Mouse (Mus musculus) embryo, embryonic 9.5 days (tissue): ENCODE results near the gene Ccnt2.

ENCODE experiments used
- DNase-seq: peaks from one replicate; pipeline ENCODE4 v3.0.0-alpha.2; 2017; ENCODE audit errors: extremely low spot score

Ccnt2 gene

DNA sequence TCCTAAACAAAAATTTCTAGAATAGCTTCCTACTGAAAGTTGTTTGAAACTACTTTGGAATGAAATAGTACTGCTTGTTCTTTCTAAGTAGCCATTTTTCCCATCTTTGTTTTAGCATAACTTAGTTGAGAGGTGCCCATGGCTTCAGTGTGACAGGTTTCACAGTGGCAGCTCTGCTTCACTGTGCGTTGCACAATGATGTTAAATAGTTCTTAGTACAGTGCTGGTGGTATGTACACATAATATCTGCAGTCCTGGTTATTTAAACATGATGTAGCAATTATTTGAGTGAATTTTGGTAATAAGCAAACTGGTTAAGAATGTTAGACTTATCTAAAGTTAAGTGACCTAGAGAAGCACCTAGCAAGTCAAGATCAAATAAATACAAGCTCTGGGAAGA is 19.5 kb downstream of the Ccnt2 start:
- DNase-seq: no peak

DNA sequence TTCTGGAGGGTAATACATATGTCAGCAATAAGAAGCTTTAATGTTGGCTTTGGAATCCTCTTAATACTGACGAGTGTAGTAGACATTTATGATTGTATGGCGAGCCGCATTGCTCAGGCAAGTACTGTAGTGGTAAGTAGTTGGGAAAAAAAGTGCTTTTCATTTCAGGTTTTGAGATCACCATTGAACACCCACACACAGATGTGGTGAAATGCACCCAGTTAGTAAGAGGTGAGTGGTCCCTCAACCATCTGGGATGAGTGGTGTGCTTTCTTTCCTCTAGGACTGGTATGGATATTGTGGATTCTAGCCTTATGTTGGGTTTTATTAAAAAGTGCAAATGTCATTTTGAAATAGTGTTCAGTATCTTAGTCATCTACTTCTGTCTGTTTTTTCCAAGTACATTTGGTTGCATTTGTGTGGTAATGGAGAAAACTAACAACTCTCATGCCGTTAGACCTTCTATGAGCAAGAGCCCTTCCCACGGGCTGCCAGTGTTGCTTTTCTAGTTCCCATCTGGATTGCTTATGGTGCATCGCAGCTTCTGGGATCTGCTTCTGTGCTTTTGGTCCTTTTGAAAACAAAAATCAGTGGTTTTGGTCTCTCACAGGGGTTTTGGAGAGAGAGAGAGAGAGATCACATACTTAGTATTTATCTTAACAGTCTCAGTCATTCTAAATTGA is 21.3 kb downstream of the Ccnt2 start:
- no peak for DNase-seq

DNA sequence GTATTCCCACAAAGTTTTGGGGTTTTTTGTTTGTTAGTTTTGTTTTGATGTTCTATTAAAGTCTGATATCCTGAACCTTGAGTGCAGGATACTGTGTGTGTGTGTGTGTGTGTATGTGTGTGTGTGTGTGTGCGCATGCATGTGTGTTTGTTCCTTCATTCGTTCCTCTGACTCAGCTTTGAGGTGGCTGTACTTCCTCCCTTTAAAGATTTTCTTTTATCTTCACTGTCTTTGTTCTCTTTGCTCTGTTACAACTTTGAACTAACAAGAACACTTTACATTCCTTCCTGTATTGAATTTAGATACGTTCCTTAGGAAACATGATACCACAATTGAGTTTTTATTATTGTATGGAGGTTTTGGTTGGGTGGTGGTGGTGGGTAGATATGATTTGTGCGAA is 22.4 kb downstream of the Ccnt2 start:
- DNase-seq: no peak

DNA sequence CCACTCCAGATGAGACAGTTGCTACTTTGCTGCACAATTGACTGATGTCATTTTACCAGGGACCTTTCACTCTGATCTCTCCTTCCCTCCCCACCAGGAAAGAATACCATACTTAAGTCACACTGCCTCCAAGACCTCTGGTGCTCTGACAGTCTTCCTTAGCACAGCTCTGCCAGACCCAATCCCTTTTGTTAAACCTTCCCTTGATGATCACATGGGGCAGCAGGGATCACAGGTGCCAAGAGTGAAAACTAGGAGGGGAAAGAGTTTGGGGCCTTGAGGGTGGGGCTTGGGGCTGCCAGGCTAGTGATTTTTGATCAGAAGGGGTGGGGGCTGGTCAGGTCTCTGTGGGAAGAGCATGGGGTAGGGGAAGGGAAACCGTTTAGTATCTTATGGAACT is 22.8 kb downstream of the Ccnt2 start:
- no peak for DNase-seq

DNA sequence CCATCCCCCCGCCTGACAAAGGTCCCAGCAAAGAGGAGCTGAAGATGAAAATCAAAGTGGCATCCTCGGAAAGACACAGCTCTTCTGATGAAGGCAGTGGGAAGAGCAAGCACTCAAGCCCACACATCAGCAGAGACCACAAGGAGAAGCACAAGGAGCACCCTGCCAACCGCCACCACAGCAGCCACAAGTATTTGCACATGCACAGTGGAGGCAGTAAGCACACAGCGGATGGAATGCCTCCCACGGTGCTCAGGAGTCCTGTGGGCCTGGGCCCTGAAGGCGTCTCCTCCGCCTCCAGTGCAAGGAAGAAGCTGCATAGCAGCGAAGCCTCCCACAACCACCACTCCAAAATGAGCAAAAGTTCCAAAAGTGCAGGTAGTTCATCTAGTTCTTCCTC is 29.0 kb downstream of the Ccnt2 start:
- DNase-seq: no peak

DNA sequence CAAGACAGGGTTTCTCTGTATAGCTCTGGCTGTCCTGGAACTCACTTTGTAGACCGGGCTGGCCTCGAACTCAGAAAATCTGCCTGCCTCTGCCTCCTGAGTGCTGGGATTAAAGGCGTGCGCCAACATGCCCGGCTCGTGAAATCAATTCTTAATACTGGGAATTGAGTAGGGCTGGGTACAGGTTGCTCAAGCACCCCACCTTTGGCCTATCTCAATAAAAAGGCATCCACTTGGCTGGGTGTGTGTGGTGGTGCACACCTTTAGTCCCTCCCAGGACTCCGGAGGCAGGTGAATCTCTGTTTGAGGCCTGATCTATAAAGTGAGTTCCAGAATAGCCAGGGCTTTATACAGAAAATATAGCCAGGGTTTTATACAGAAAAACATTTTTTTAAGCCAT is 34.7 kb downstream of the Ccnt2 start:
- DNase-seq: no peak

DNA sequence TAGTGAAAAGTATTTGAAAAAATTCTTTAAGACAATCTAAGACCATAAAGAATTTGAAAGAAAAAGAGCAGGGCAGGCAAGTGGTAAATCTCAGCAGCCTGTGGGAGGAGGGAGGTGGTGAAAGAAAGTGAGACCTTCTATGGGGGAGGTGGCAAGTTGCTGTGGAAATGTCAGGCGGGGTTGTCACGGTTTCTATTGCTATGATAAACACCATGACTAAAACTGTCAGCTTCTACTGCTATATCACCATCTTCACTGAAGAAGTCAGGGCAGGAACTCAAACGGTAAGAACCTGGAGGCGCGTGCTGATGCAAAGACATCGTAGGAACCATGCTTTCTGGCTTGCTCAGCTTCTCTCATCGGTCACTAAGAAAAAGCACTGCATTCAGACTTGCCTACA is 39.0 kb downstream of the Ccnt2 start:
- DNase-seq: no peak

DNA sequence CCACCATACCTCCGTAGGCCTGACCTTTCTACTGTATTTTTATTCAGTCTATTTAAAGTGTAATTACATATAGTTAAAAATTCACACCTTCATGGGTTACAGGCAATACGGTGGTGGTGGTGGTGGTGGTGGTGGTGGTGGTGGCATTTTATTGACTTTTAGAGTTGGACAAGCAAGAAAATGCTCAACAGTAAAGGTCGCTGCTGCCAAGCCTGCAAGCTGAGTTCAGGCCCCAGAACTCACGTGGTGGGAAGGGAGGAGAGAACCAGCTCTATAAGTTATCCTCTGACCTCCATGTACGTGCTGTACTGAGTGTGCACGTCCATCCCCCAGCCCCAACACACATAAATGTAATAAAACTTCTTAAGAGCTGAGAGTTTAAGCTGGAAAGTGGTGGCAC is 42.4 kb downstream of the Ccnt2 start:
- DNase-seq: no peak

DNA sequence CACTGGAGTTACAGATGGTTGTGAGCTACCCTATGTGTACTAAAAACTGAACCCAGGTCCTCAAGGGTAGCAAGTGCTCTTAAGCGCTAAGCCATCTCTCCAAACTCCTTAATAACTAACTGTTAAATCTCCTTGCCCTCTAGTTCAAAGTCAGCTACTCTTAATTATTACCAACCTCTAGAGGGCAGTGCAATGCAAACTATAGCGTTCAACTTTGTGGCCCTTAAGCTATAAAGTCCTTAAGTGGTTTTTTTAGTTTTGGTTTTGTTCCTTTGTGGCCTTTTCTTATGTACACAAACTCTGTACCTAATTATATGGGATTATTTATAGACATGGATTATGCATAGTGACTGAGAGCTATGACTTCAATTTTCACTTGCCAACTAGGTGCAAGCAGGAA is 53.4 kb downstream of the Ccnt2 start:
- DNase-seq: peak; percentile 25

DNA sequence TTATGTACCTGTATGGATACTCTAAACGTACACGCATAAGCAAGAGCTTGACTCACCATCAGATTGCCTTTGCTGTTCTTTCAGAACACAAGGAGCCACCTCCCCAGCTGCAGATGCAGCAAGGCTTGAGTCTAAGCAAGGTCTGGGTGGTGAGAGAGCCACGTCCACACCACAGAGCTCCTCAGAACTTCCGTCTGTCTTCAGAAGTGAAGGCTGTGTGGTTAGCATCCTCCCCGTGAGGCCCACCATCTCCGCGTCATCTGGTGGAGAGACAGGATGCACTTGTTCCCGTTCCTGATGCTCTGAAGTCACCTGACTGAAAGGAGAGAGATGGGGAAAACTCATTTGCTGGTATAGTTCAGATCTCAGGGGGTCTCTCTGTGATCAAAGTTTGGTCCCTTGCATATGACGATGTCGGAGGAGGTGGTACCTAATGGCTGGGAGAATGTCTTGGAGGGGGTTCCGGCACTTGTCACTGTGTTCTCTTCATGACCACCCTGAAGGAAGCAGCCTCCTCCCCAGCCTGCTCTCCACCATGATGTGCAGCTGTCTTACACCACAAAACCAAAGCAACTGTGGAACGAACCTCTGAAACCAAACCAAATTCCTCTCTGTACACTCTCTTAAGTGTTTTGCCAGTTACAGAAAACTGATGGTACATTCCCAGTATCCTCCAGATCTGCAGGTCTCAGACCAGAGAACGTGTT is 56.4 kb downstream of the Ccnt2 start:
- DNase-seq: no peak

DNA sequence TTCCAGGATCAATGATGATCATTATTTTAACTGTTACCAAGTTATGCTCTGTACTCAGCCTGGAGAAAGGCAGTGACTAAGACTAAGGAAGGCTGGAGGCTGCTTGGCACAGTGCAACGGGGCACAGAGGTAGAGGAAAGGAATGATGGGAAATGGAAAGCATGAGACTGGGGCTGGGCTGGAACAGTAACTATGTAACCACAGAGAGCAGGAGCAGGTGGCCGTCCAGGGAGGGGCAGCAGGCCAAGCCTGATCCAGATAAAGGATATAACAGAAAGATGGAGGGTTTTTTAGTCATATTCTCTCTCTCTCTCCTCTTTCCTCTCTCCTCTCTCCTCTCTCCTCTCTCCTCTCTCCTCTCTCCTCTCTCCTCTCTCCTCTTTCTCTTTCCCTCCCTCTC is 59.8 kb downstream of the Ccnt2 start:
- no peak for DNase-seq

DNA sequence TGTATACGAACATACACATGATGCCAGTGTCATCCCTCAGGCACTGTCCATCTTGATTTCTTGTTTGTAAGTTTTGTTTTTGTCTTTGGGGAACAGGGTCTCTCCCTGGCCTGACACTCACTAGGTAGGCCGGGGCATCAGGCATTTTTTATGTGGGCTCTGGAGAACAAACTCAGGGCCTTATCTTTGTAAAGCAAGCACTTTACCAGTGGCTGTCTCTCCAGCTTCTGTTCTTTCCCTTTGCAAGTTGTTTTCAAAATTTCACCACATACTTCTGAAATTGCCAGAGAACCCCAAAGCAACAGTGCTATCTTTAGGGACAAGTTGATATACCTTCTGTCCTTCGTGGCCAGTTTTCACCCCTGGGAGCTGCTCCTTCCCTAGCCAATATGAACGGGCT is 60.2 kb downstream of the Ccnt2 start:
- no peak for DNase-seq

DNA sequence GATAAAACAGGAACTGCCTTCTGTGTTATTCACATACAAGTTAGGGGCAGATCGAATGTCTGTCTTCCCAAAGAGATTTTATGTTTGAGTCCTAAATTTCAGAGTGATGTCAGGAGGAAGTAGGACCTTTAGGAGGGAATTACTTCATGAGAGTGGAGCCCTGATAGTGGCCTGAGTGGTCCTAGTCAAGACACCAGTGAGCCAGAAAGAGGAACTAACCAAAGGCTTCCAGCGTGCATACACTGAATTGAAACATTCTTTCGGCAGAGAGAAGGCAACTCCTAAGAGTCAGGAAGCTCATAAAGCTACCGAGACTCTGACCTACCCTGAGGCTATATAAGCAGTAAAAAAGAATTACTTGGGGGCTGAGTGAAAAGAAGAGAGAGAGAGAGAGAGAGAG is 62.7 kb downstream of the Ccnt2 start:
- no peak for DNase-seq

DNA sequence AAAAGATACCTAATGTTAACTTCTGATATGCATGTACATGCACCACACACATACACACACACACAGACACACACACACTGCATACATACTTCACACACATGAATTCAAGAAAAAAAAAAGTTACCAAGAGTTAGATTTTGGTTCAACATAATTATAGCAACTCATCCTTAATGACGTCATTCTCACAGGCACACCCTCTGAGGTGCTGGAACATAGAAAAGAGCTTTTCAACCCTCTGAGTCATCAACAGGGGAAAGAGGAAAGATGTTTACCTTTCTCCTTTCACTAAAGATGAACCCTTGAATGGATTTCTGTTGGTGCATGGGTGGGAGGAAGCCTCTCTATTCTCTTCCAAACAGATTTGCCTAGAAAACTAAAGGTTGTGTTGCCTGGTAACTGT is 64.6 kb downstream of the Ccnt2 start:
- no peak for DNase-seq

DNA sequence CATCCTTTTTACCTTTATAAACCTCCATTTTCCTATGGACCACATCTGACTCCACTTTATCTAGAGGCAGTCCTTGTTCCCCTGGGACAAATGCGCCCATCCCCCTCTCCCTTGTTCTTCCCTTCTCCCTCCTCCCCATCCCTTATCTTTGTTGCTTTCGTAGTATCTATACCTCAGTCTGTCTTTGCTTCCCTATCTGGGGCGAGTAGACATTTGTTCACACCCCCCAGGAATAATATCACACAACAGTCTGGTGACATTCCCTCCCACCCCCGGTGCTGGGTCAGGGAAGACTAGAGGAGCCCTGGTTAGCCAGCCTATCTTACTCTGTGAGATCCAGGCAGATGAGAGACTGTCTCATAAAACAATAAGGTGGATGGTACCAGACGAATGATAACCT is 71.5 kb downstream of the Ccnt2 start:
- no peak for DNase-seq

DNA sequence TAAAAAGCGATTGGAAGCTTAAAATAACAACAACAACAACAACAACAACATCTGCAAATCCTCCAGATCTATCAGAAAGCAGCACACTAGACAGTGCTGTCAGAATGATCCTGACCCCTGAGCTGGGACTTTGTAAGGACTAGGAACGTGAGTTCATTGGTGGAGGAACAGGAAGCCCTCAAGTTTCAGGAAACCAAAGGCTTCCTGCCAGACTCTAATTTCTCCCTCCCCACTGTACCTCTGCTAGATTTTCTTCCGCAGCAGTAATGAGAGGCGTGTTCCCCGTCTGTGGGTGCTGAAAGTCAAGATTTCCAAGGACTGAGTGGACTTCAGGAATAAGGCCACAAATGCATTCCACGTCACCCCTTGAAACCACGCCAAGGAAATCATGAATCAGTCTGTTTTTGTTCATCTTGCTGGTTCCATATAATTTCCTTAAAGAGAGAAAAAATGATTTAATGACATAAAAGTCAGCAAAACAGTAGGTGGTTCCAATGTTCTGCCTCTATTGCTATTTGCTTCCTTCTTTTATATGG is 76.2 kb downstream of the Ccnt2 start:
- no peak for DNase-seq

DNA sequence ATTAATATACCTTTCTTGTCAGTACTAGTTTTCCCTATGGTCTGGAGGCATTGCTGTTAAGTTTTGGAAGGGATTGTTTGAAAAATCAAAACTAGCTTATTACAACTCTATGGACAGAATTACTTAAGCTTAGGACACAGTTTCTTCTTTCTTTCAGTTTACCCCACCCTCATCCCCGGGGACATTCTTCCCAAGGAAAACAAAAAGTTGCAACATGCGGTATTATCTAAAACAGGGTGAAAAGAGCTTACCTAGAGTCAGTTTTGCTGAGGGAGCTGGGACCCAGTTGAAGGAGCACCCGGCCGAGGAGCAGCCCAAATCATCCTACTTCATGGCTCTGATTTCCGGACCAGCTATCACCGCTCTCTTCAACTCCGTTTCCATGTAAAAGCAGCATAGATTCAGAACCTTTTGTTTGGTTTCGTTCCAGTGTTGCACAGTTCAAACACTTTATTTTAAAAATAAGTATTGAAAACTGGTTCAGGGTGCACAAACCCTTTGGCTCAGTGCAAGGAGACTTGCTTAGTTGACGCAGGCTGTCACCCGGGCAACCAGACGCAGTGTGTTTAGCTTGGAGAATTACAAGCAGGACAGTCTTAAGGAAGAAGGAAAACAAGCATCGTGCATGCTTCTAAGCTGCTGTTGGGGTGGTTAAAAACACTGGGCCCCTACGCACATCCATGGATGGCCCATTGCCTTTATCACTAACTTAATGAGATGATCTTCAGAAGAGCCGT is 80.7 kb downstream of the Ccnt2 start, which contains the start of gene Map3k19:
Gene Map3k19 (minus strand): TSS at position 546 of the 737 bp plus-strand sequence.
- no peak for DNase-seq
